22 mouse cellular contexts compared by ENCODE assay signal in genomic region chr1:34261011-34261410, GRCm38 (mm10).
DNase-seq lines count a peak whose midpoint lies in the region; ATAC-seq and TF ChIP-seq lines count a peak whose summit lies in the region.
"Had no signal": no experiment of that assay in that cellular context is flagged by ENCODE, and none has a peak within 500 bp of the region (broad histone marks: within the 10 kb centered on the region; RNA-seq: fewer than 3 reads in every experiment).

No protein-coding gene starts in this region.

- WGBS in kidney, embryonic 16.5 days, result 76% methylated on average over 12 of the region's 12 CpGs
- WGBS in stomach, postnatal 0 days, result 65% methylated on average over 12 of the region's 12 CpGs

- no peak overlapping the region for H3K27ac ChIP-seq in kidney, embryonic 16.5 days (ENCODE audit: low read length)
- H3K27ac ChIP-seq in stomach, postnatal 0 days (replicated peaks), result no peak overlapping the region
- H3K27ac ChIP-seq: embryonic facial prominence, embryonic 12.5 days; forebrain, embryonic 13.5 days; macrophage; midbrain, embryonic 10.5 days had no signal

- no peak overlapping the region for H3K9ac ChIP-seq in kidney, embryonic 16.5 days (replicated peaks; ENCODE audit: low read length)
- H3K9ac ChIP-seq in stomach, postnatal 0 days (ENCODE audit: low read length), result no peak overlapping the region
- H3K9ac ChIP-seq: embryonic facial prominence, embryonic 12.5 days; forebrain, embryonic 13.5 days had no signal

- no peak for TF ChIP-seq EP300 in stomach, postnatal 0 days (optimal IDR thresholded peaks at IDR 0.05)

- peak; percentile 19; the same call in 1 of the 2 replicates for ATAC-seq in kidney, embryonic 16.5 days (ENCODE audit: low FRiP score, low TSS enrichment)
- ATAC-seq in stomach, postnatal 0 days (ENCODE audit: low FRiP score, low TSS enrichment), result peak; percentile 53; the same call in 1 of the 2 replicates
- ATAC-seq: forebrain, embryonic 13.5 days; hindbrain, embryonic 16.5 days; intestine, embryonic 16.5 days had no signal

- H3K4me2 ChIP-seq in kidney, embryonic 16.5 days (replicated peaks; ENCODE audit: low read depth, low read length), result no peak overlapping the region
- no peak overlapping the region for H3K4me2 ChIP-seq in stomach, postnatal 0 days (replicated peaks; ENCODE audit: low read depth)
- H3K4me2 ChIP-seq: embryonic facial prominence, embryonic 12.5 days; forebrain, embryonic 13.5 days; liver, embryonic 11.5 days had no signal

- no peaks in the 10 kb centered on the region for H3K4me1 ChIP-seq in kidney, embryonic 16.5 days (ENCODE audit: insufficient read depth, low read length)
- no peaks in the 10 kb centered on the region for H3K4me1 ChIP-seq in stomach, postnatal 0 days (replicated peaks; ENCODE audit: control insufficient read depth, insufficient read depth)
- H3K4me1 ChIP-seq: embryonic facial prominence, embryonic 12.5 days; forebrain, embryonic 13.5 days; midbrain, embryonic 10.5 days had no signal

- peaks cover 59% of the 10 kb centered on the region for H3K36me3 ChIP-seq in kidney, embryonic 16.5 days (ENCODE audit: insufficient read depth, low read length)
- peaks cover 25% of the 10 kb centered on the region for H3K36me3 ChIP-seq in stomach, postnatal 0 days (ENCODE audit: control insufficient read depth, insufficient read depth, low read length)

- H3K9me3 ChIP-seq in kidney, embryonic 16.5 days (ENCODE audit: low read length), result no peaks in the 10 kb centered on the region
- H3K9me3 ChIP-seq in stomach, postnatal 0 days (ENCODE audit: control insufficient read depth, low read length), result no peaks in the 10 kb centered on the region
- H3K9me3 ChIP-seq: embryonic facial prominence, embryonic 12.5 days; forebrain, embryonic 13.5 days; midbrain, embryonic 10.5 days had no signal

- H3K4me3 ChIP-seq in kidney, embryonic 16.5 days (ENCODE audit: low read length), result no peak overlapping the region
- H3K4me3 ChIP-seq in stomach, postnatal 0 days (ENCODE audit: low read depth, low read length), result no peak overlapping the region
- H3K4me3 ChIP-seq: embryonic facial prominence, embryonic 12.5 days; erythroblast, embryonic 14.5 days; forebrain, embryonic 13.5 days; midbrain, embryonic 10.5 days had no signal

- DNase-seq in kidney, postnatal 25 days, result no peak
- DNase-seq in kidney, postnatal 36 days, result peak; percentile 18 to 19
- peak; percentile 85 for DNase-seq in lung, postnatal 10 days
- DNase-seq in stomach, postnatal 0 days (ENCODE audit: low spot score), result no peak
- DNase-seq in c-Kit-positive CD71-positive TER-119-positive erythroid progenitor cells, embryonic 14.5 days (ENCODE audit: low spot score), result no peak
- DNase-seq in cerebellum, postnatal 14 days, result no peak
- DNase-seq: B cell, adult 2 months; cerebellum, adult 9-11 months; gastrocnemius, postnatal 10 days; heart, adult 18-20 months; heart, postnatal 36 days; retina, postnatal 1 day; thymus, postnatal 25 days had no signal

- no peaks in the 10 kb centered on the region for H3K27me3 ChIP-seq in kidney, embryonic 16.5 days (ENCODE audit: insufficient read depth, low read length)
- H3K27me3 ChIP-seq in stomach, postnatal 0 days (ENCODE audit: control insufficient read depth, insufficient read depth, low read length), result no peaks in the 10 kb centered on the region
- H3K27me3 ChIP-seq: embryonic facial prominence, embryonic 12.5 days; forebrain, embryonic 13.5 days had no signal

- no peak for TF ChIP-seq CTCF in stomach, postnatal 0 days (IDR thresholded peaks at IDR 0.05; ENCODE audit: low read depth)

Comparison
In these comparisons a context has a peak if more than half of its experiments do, and no peak if none do; other contexts are left out.
1. DNase-seq: peak in kidney, postnatal 36 days (2 of 2) and lung, postnatal 10 days (single experiment); none in kidney, postnatal 25 days (0 of 2), stomach, postnatal 0 days (single experiment), c-Kit-positive CD71-positive TER-119-positive erythroid progenitor cells, embryonic 14.5 days (single experiment) and cerebellum, postnatal 14 days (0 of 2).